Mouse (Mus musculus) CH12.LX (cell line): ENCODE data around the gene Snx10. TPM values are rescaled to one million over a fixed set of nuclear protein-coding genes. Genes with fewer than 3 reads are reported as not detected.

ENCODE experiments used
- DNase-seq: peaks from one replicate; pipeline ENCODE4 v3.0.0-alpha.2; 2013; ENCODE audit errors: extremely low read depth
- H3K27ac ChIP-seq: 2 replicates; pipeline ENCODE4 v1.5.1; 2012; ENCODE audit warnings: low read depth, mild to moderate bottlenecking, control low read depth, moderate library complexity; ENCODE audit not compliant: insufficient read depth
- H3K27me3 ChIP-seq: replicated peaks from 2 replicates; pipeline ENCODE3; 2012; ENCODE audit warnings: inconsistent platforms
- H3K36me3 ChIP-seq, 2 experiments: replicated peaks in 1 of 2; 2 replicates each; pipeline versions ENCODE3 to v1.6.1; 2012; ENCODE audit warnings: inconsistent platforms in 1 of 2, low read length in 1 of 2, mild to moderate bottlenecking in 1 of 2, mixed read lengths in 1 of 2, moderate library complexity in 1 of 2; ENCODE audit not compliant: control insufficient read depth in 1 of 2, insufficient read depth in 1 of 2
- H3K4me1 ChIP-seq, 2 experiments: 2 replicates each; pipeline ENCODE4 v1.6.1; 2012; ENCODE audit warnings: inconsistent platforms in 1 of 2, moderate library complexity in 1 of 2; ENCODE audit not compliant: insufficient read depth in 2 of 2, control insufficient read depth in 1 of 2
- H3K4me2 ChIP-seq: 2 replicates; pipeline ENCODE4 v1.6.1; 2012; ENCODE audit warnings: low read depth, mild to moderate bottlenecking, control low read depth; ENCODE audit not compliant: poor library complexity, insufficient read depth, severe bottlenecking
- H3K4me3 ChIP-seq, 3 experiments: fragments of 150-350 bp in 1 of 3; sonication (generic) in 1 of 3; replicated peaks in 1 of 3; 2 replicates each; pipeline versions ENCODE3 to v1.5.1; 2011 to 2012; ENCODE audit warnings: low read depth in 2 of 3, low read length in 2 of 3, mild to moderate bottlenecking in 2 of 3, moderate library complexity in 2 of 3, control low read depth in 1 of 3, improper control_type of control experiment in 1 of 3, inconsistent platforms in 1 of 3, mixed read lengths in 1 of 3; ENCODE audit not compliant: poor library complexity in 1 of 3
- H3K79me2 ChIP-seq: replicated peaks from 2 replicates; pipeline ENCODE4 v1.6.1; 2012; ENCODE audit warnings: mild to moderate bottlenecking, moderate library complexity; ENCODE audit not compliant: control insufficient read depth, poor library complexity, insufficient read depth, severe bottlenecking; ENCODE audit errors: extremely low read depth
- H3K9ac ChIP-seq: 2 replicates; pipeline ENCODE4 v1.6.1; 2012; ENCODE audit warnings: low read depth, mild to moderate bottlenecking, control low read depth, moderate library complexity; ENCODE audit not compliant: insufficient read depth
- H3K9me3 ChIP-seq: replicated peaks from 2 replicates; pipeline ENCODE3; 2012; ENCODE audit warnings: low read length, inconsistent platforms, mixed read lengths
- CHD2 ChIP-seq: IDR thresholded peaks from 2 replicates; pipeline ENCODE4 v1.6.1; 2011; ENCODE audit warnings: low read length, improper control_type of control experiment
- ELF1 ChIP-seq: IDR thresholded peaks from 2 replicates; pipeline ENCODE4 v1.6.1; 2014; ENCODE audit warnings: low read depth, mild to moderate bottlenecking, inconsistent platforms, low read length, improper control_type of control experiment
- GABPA ChIP-seq: IDR thresholded peaks from 2 replicates; pipeline ENCODE4 v1.6.1; 2012; ENCODE audit warnings: low read depth, low read length, improper control_type of control experiment, inconsistent platforms; ENCODE audit not compliant: insufficient replicate concordance
- IRF4 ChIP-seq: IDR thresholded peaks from 2 replicates; pipeline ENCODE4 v1.6.1; 2014; ENCODE audit warnings: low read depth, mild to moderate bottlenecking, inconsistent platforms, low read length, improper control_type of control experiment
- JUN ChIP-seq: IDR thresholded peaks from 2 replicates; pipeline ENCODE4 v1.6.1; 2011; ENCODE audit warnings: low read depth, mild to moderate bottlenecking, low read length, improper control_type of control experiment, moderate library complexity; ENCODE audit not compliant: insufficient read depth
- MAFK ChIP-seq: IDR thresholded peaks from 2 replicates; pipeline ENCODE4 v1.6.1; 2011; ENCODE audit warnings: low read length, improper control_type of control experiment; ENCODE audit not compliant: insufficient replicate concordance
- MAX ChIP-seq: IDR thresholded peaks from 2 replicates; pipeline ENCODE4 v1.6.1; 2011; ENCODE audit warnings: low read length, improper control_type of control experiment
- MAZ ChIP-seq: IDR thresholded peaks from 2 replicates; pipeline ENCODE4 v1.6.1; 2012; ENCODE audit warnings: low read depth, mild to moderate bottlenecking, inconsistent platforms, low read length, improper control_type of control experiment, moderate library complexity
- MXI1 ChIP-seq: IDR thresholded peaks from 2 replicates; pipeline ENCODE4 v1.6.1; 2011; ENCODE audit warnings: mild to moderate bottlenecking, low read depth, low read length, improper control_type of control experiment
- MYC ChIP-seq: IDR thresholded peaks from 2 replicates; pipeline ENCODE4 v1.6.1; 2011; ENCODE audit warnings: low read depth, mild to moderate bottlenecking, improper control_type of control experiment, low read length
- NELFE ChIP-seq: IDR thresholded peaks from 2 replicates; pipeline ENCODE4 v1.6.1; 2011; ENCODE audit warnings: low read depth, low read length, improper control_type of control experiment
- PAX5 ChIP-seq: IDR thresholded peaks from 2 replicates; pipeline ENCODE4 v1.6.1; 2012; ENCODE audit warnings: low read length, inconsistent platforms, mixed read lengths
- POLR2A ChIP-seq: IDR thresholded peaks from 2 replicates; pipeline ENCODE4 v1.6.1; 2011; ENCODE audit warnings: low read depth, mild to moderate bottlenecking, improper control_type of control experiment, low read length
- RCOR1 ChIP-seq: conservative IDR thresholded peaks from 2 replicates; pipeline ENCODE4 v1.6.1; 2012; ENCODE audit warnings: low read depth, mild to moderate bottlenecking, inconsistent platforms, low read length, improper control_type of control experiment
- SIN3A ChIP-seq: IDR thresholded peaks from 2 replicates; pipeline ENCODE4 v1.6.1; 2012; ENCODE audit warnings: low read length, improper control_type of control experiment, inconsistent platforms
- TCF12 ChIP-seq: IDR thresholded peaks from 2 replicates; pipeline ENCODE4 v1.6.1; 2014; ENCODE audit warnings: low read depth, mild to moderate bottlenecking, inconsistent platforms, low read length, improper control_type of control experiment
- UBTF ChIP-seq: IDR thresholded peaks from 2 replicates; pipeline ENCODE4 v1.6.1; 2012; ENCODE audit warnings: low read depth, mild to moderate bottlenecking, inconsistent platforms, low read length, improper control_type of control experiment, moderate library complexity
- USF1 ChIP-seq: IDR thresholded peaks from 2 replicates; pipeline ENCODE4 v1.6.1; 2014; ENCODE audit warnings: low read depth, mild to moderate bottlenecking, inconsistent platforms, low read length, improper control_type of control experiment
- ZMIZ1 ChIP-seq: IDR thresholded peaks from 2 replicates; pipeline ENCODE4 v1.6.1; 2012; ENCODE audit warnings: low read depth, mild to moderate bottlenecking, inconsistent platforms, low read length, improper control_type of control experiment
- dilution Hi-C: fragments of 300-500 bp; cut with MboI; formaldehyde crosslinking; loops from 2 replicates; pipeline ENCODE4 v1.14.3; 2020; ENCODE audit warnings: low sequenced_read_pairs; ENCODE audit not compliant: extremely low pct_unique_long_range_greater_than_20kb, extremely low pct_ligation_motif_present
- in situ Hi-C: fragments of 300-500 bp; cut with MboI; formaldehyde crosslinking; loops from 3 replicates; pipeline ENCODE4 v1.14.3; 2019; ENCODE audit warnings: low sequenced_read_pairs, low pct_ligation_motif_present, low pct_unique_long_range_greater_than_20kb, mixed read lengths
- polyA plus RNA-seq: library from polyadenylated mRNA; unstranded; fragments of >175 nt; gene quantifications from 2 replicates; pipeline ENCODE4 v1.2.1, GENCODE M21; 2012; ENCODE audit warnings: low read depth; ENCODE audit not compliant: insufficient read length
- total RNA-seq, 2 experiments: library from RNA; depleted of rRNA; stranded (reverse); fragments of 300-350 nt in 1 of 2; fragments of >200 nt in 1 of 2; gene quantifications; 2 replicates each; pipeline ENCODE4 v1.2.3; 2012 to 2014

Gene Snx10
- total and polyA plus RNA-seq, 3 experiments, result 27.6 to 84.7 (median 46.2) TPM

- peak overlapping the region in 1 of 3 experiments; percentile 65 for H3K4me3 ChIP-seq
- H3K27me3 ChIP-seq, result no peaks in the 10 kb centered on the region
- no peaks in the 10 kb centered on the region for H3K9me3 ChIP-seq
- no peak overlapping the region for H3K9ac ChIP-seq
- peaks cover 0 to 39% of the 10 kb centered on the region in 2 experiments for H3K36me3 ChIP-seq
- H3K79me2 ChIP-seq, result no peaks in the 10 kb centered on the region
- TF ChIP-seq TCF12 (no peak), ELF1 (no peak), ZMIZ1 (no peak), RCOR1 (no peak), CHD2 (no peak), PAX5 (no peak), SIN3A (no peak), MYC (no peak), IRF4 (no peak), USF1 (no peak), UBTF (no peak), MAX (no peak), NELFE (no peak), MAFK (no peak), MXI1 (no peak), MAZ (no peak), JUN (no peak)
- TF ChIP-seq, all 38 proteins: peak for 0
- Histone ChIP-seq H3K27ac (no peak overlapping the region), H3K4me2 (no peak overlapping the region), H3K4me1 (peaks cover 16 to 64% of the 10 kb centered on the region in 2 experiments)
- in situ Hi-C loops (no loop called here), dilution Hi-C loops (no loop called here)
- no peak for DNase-seq
Measured at GRCm38 (mm10) chr6:51546085-51546484, 22.4 kb downstream of the Snx10 start.

GRCm38 (mm10) chr6:51548757-51549156 is 25.1 kb downstream of the Snx10 start:
- peaks cover 5 to 52% of the 10 kb centered on the region in 2 experiments; a peak in 3 of 4 replicates for H3K4me1 ChIP-seq
- DNase-seq, result no peak
- dilution Hi-C loops, result no loop called here
- H3K27ac ChIP-seq, result no peak overlapping the region
- H3K36me3 ChIP-seq, result peaks cover 0 to 54% of the 10 kb centered on the region in 2 experiments
- H3K79me2 ChIP-seq, result no peaks in the 10 kb centered on the region; the same call in 1 of the 2 replicates
- no peak overlapping the region for H3K4me2 ChIP-seq
- no peaks in the 10 kb centered on the region for H3K27me3 ChIP-seq
- no peak overlapping the region for H3K9ac ChIP-seq
- no peaks in the 10 kb centered on the region for H3K9me3 ChIP-seq
- no peak overlapping the region for H3K4me3 ChIP-seq
- no peak for TF ChIP-seq GABPA
- no peak for TF ChIP-seq IRF4
- no peak for TF ChIP-seq USF1
- TF ChIP-seq POLR2A, result no peak
- no peak for TF ChIP-seq SIN3A
- TF ChIP-seq, all 38 proteins: peak for 0
- in situ Hi-C loops, result no loop called here
